Mouse (Mus musculus): ENCODE measurements around the gene Nr5a1. TPM values are rescaled to one million over a fixed set of nuclear protein-coding genes. Genes with fewer than 3 reads are reported as not detected.
A peak's percentile ranks its signal among the peaks of the same experiment; 100 is the strongest.

Nr5a1 gene
- polyA plus RNA-seq, 1 experiment from 2014 or later, result 0.05 TPM

GRCm38 (mm10) chr2:38700177-38700576, 14.2 kb downstream of the Nr5a1 start:
- Histone ChIP-seq H3K36me3 (no peaks in the 10 kb centered on the region), H3K9ac (no peak overlapping the region), H3K27me3 (peaks cover 34% of the 10 kb centered on the region), H3K4me1 (no peaks in the 10 kb centered on the region; the same call in 1 of the 2 replicates), H3K27ac (replicated peaks) (no peak overlapping the region), H3K9me3 (replicated peaks) (no peaks in the 10 kb centered on the region), H3K4me3 (replicated peaks) (no peak overlapping the region), H3K4me2 (replicated peaks) (no peak overlapping the region)
- WGBS, result 55% methylated on average over 5 of the region's 5 CpGs
- no peak for ATAC-seq (ENCODE audit: insufficient number of reproducible peaks, low FRiP score, low TSS enrichment, low read depth)

- Histone ChIP-seq H3K4me1 (no peaks in the 10 kb centered on the region; the same call in 1 of the 2 replicates), H3K27me3 (peaks cover 25% of the 10 kb centered on the region), H3K36me3 (no peaks in the 10 kb centered on the region), H3K4me2 (replicated peaks) (no peak overlapping the region), H3K4me3 (replicated peaks) (no peak overlapping the region), H3K27ac (replicated peaks) (no peak overlapping the region), H3K9me3 (replicated peaks) (no peaks in the 10 kb centered on the region), H3K9ac (no peak overlapping the region)
- no peak for ATAC-seq (ENCODE audit: insufficient number of reproducible peaks, low FRiP score, low TSS enrichment, low read depth)
- 73% methylated on average over 5 of the region's 5 CpGs for WGBS
These were observed 15.7 kb downstream of the Nr5a1 start for GRCm38 (mm10) chr2:38698623-38699022.

GRCm38 (mm10) chr2:38697128-38698120, 16.9 kb downstream of the Nr5a1 start:
- H3K27ac ChIP-seq (replicated peaks), result no peak overlapping the region
- no peak overlapping the region for H3K4me2 ChIP-seq (replicated peaks)
- no peak overlapping the region for H3K9ac ChIP-seq
- H3K36me3 ChIP-seq, result no peaks in the 10 kb centered on the region
- H3K9me3 ChIP-seq (replicated peaks), result no peaks in the 10 kb centered on the region
- H3K27me3 ChIP-seq, result peaks cover 24% of the 10 kb centered on the region
- no peaks in the 10 kb centered on the region; the same call in 1 of the 2 replicates for H3K4me1 ChIP-seq
- no peak overlapping the region for H3K4me3 ChIP-seq (replicated peaks)
- WGBS, result 36% methylated on average over 27 of the region's 27 CpGs
- ATAC-seq (ENCODE audit: insufficient number of reproducible peaks, low FRiP score, low TSS enrichment, low read depth), result no peak

- no peak overlapping the region for H3K27ac ChIP-seq (replicated peaks)
- H3K9ac ChIP-seq, result no peak overlapping the region
- H3K9me3 ChIP-seq (replicated peaks), result no peaks in the 10 kb centered on the region
- peaks cover 20% of the 10 kb centered on the region for H3K27me3 ChIP-seq
- no peak for ATAC-seq (ENCODE audit: insufficient number of reproducible peaks, low FRiP score, low TSS enrichment, low read depth)
- no peak overlapping the region for H3K4me3 ChIP-seq (replicated peaks)
- H3K36me3 ChIP-seq, result no peaks in the 10 kb centered on the region
- H3K4me1 ChIP-seq, result no peaks in the 10 kb centered on the region; the same call in 1 of the 2 replicates
- H3K4me2 ChIP-seq (replicated peaks), result no peak overlapping the region
- 42% methylated on average over 9 of the region's 9 CpGs for WGBS
These were observed 18.6 kb downstream of the Nr5a1 start for GRCm38 (mm10) chr2:38695770-38696169.

GRCm38 (mm10) chr2:38691542-38691941, 22.8 kb downstream of the Nr5a1 start:
- Histone ChIP-seq H3K27me3 (peaks cover 5% of the 10 kb centered on the region), H3K9ac (no peak overlapping the region), H3K4me1 (peaks cover 11% of the 10 kb centered on the region), H3K27ac (replicated peaks) (no peak overlapping the region), H3K4me3 (replicated peaks) (no peak overlapping the region), H3K4me2 (replicated peaks) (no peak overlapping the region), H3K36me3 (no peaks in the 10 kb centered on the region), H3K9me3 (replicated peaks) (no peaks in the 10 kb centered on the region)
- 11% methylated on average over 8 of the region's 8 CpGs for WGBS
- no peak; the same call in 1 of the 2 replicates for ATAC-seq (ENCODE audit: insufficient number of reproducible peaks, low FRiP score, low TSS enrichment, low read depth)

- no peaks in the 10 kb centered on the region for H3K9me3 ChIP-seq (replicated peaks)
- no peak for ATAC-seq (ENCODE audit: insufficient number of reproducible peaks, low FRiP score, low TSS enrichment, low read depth)
- H3K27me3 ChIP-seq, result no peaks in the 10 kb centered on the region; the same call in 1 of the 2 replicates
- H3K4me1 ChIP-seq, result peaks cover 11% of the 10 kb centered on the region
- H3K9ac ChIP-seq, result no peak overlapping the region
- no peak overlapping the region for H3K4me2 ChIP-seq (replicated peaks)
- H3K4me3 ChIP-seq (replicated peaks), result no peak overlapping the region
- H3K36me3 ChIP-seq, result no peaks in the 10 kb centered on the region
- no peak overlapping the region for H3K27ac ChIP-seq (replicated peaks)
- 41% methylated on average over 1 of the region's 1 CpGs for WGBS
These were observed 24.5 kb downstream of the Nr5a1 start for GRCm38 (mm10) chr2:38689881-38690280.

GRCm38 (mm10) chr2:38688791-38689520, 25.4 kb downstream of the Nr5a1 start:
- Histone ChIP-seq H3K9ac (no peak overlapping the region), H3K4me1 (peaks cover 11% of the 10 kb centered on the region), H3K36me3 (no peaks in the 10 kb centered on the region), H3K9me3 (replicated peaks) (no peaks in the 10 kb centered on the region), H3K27ac (replicated peaks) (no peak overlapping the region), H3K4me2 (replicated peaks) (peak overlapping the region; percentile 65), H3K4me3 (replicated peaks) (peak overlapping the region; percentile 37), H3K27me3 (no peaks in the 10 kb centered on the region; the same call in 1 of the 2 replicates)
- WGBS, result 4% methylated on average over 29 of the region's 29 CpGs
- 0 out of 2 replicates have a peak, but pooled peaks have one; percentile 53 for ATAC-seq (ENCODE audit: insufficient number of reproducible peaks, low FRiP score, low TSS enrichment, low read depth)

- peaks cover 11% of the 10 kb centered on the region for H3K4me1 ChIP-seq
- H3K36me3 ChIP-seq, result no peaks in the 10 kb centered on the region
- H3K4me2 ChIP-seq (replicated peaks), result no peak overlapping the region
- no peak overlapping the region for H3K27ac ChIP-seq (replicated peaks)
- H3K27me3 ChIP-seq, result no peaks in the 10 kb centered on the region
- H3K9me3 ChIP-seq (replicated peaks), result no peaks in the 10 kb centered on the region
- no peak for ATAC-seq (ENCODE audit: insufficient number of reproducible peaks, low FRiP score, low TSS enrichment, low read depth)
- WGBS, result 63% methylated on average over 3 of the region's 3 CpGs
- no peak overlapping the region for H3K9ac ChIP-seq
- H3K4me3 ChIP-seq (replicated peaks), result no peak overlapping the region
These were observed 28.6 kb downstream of the Nr5a1 start for GRCm38 (mm10) chr2:38685746-38686145.

- no peak overlapping the region for H3K4me3 ChIP-seq (replicated peaks)
- H3K4me2 ChIP-seq (replicated peaks), result no peak overlapping the region
- ATAC-seq (ENCODE audit: insufficient number of reproducible peaks, low FRiP score, low TSS enrichment, low read depth), result no peak
- H3K9me3 ChIP-seq (replicated peaks), result no peaks in the 10 kb centered on the region
- no peaks in the 10 kb centered on the region for H3K36me3 ChIP-seq
- H3K4me1 ChIP-seq, result no peaks in the 10 kb centered on the region
- H3K27ac ChIP-seq (replicated peaks), result no peak overlapping the region
- H3K27me3 ChIP-seq, result no peaks in the 10 kb centered on the region
- H3K9ac ChIP-seq, result no peak overlapping the region
- 73% methylated on average over 5 of the region's 5 CpGs for WGBS
These were observed 31.3 kb downstream of the Nr5a1 start for GRCm38 (mm10) chr2:38683083-38683482.

GRCm38 (mm10) chr2:38682209-38682608, 32.1 kb downstream of the Nr5a1 start:
- Histone ChIP-seq H3K36me3 (no peaks in the 10 kb centered on the region), H3K4me1 (no peaks in the 10 kb centered on the region), H3K9me3 (replicated peaks) (no peaks in the 10 kb centered on the region), H3K9ac (no peak overlapping the region), H3K27me3 (no peaks in the 10 kb centered on the region), H3K4me3 (replicated peaks) (no peak overlapping the region), H3K27ac (replicated peaks) (no peak overlapping the region), H3K4me2 (replicated peaks) (no peak overlapping the region)
- WGBS, result 79% methylated on average over 5 of the region's 5 CpGs
- no peak for ATAC-seq (ENCODE audit: insufficient number of reproducible peaks, low FRiP score, low TSS enrichment, low read depth)

GRCm38 (mm10) chr2:38678947-38679346, 35.4 kb downstream of the Nr5a1 start:
- H3K4me1 ChIP-seq, result no peaks in the 10 kb centered on the region
- no peak overlapping the region for H3K9ac ChIP-seq
- no peaks in the 10 kb centered on the region for H3K36me3 ChIP-seq
- H3K27me3 ChIP-seq, result no peaks in the 10 kb centered on the region
- H3K4me2 ChIP-seq (replicated peaks), result no peak overlapping the region
- no peaks in the 10 kb centered on the region for H3K9me3 ChIP-seq (replicated peaks)
- H3K27ac ChIP-seq (replicated peaks), result no peak overlapping the region
- ATAC-seq (ENCODE audit: insufficient number of reproducible peaks, low FRiP score, low TSS enrichment, low read depth), result no peak
- no peak overlapping the region for H3K4me3 ChIP-seq (replicated peaks)
